Comparison of ENCODE assay signal across 10 mouse cellular contexts in the genomic region with DNA sequence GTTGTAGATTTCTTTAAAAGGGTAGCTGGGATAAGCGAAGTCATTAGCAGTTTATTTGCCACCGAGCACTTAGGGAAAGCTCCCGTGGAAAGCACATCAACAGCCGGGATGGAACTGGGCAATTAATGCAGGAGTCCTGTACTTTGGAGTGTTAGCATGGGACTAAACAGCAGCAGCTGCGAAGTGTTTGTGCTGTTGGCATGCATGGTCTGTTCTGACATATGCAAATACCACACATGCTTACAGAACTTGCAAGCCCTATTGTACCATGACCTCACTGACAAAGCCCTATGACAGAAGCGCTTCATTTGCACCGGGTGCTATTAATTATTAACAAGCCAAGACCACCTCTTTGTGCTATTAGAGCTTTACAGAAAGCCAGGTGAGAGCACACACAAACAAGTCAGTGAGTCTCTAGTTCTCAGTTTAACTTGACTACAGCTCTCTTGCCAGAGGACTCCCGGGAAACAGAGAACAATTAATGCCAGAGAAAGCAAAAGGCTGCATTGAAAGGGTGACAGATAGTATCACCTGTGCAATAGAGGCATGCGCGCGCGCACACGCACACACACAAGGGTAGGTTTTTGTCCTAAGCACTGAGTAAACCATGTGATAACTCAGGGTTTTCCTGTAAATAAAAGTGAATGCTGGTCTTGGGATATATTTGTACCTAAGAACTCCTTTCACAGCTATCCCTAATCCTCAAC.
A peak's percentile ranks its signal among the peaks of the same experiment; 100 is the strongest.
DNase-seq lines count a peak whose midpoint lies in the region; ATAC-seq lines count a peak whose summit lies in the region.
"Had no signal": no experiment of that assay in that cellular context is flagged by ENCODE, and none has a peak within 500 bp of the region (broad histone marks: within the 10 kb centered on the region; RNA-seq: fewer than 3 reads in every experiment).

No protein-coding gene starts in this region.

- ATAC-seq in limb, embryonic 11.5 days (ENCODE audit: insufficient number of reproducible peaks, low FRiP score, low TSS enrichment, low read depth), result no peak

- intact Hi-C loops in left cerebral cortex, postnatal 4 days (cut with DNase I), result no loop called here

- no peak overlapping the region for H3K4me3 ChIP-seq in limb, embryonic 11.5 days (ENCODE audit: low read depth, low read length)
- H3K4me3 ChIP-seq in limb, embryonic 10.5 days, result no peak overlapping the region
- H3K4me3 ChIP-seq: liver, embryonic 15.5 days had no signal

- no peak overlapping the region for H3K27ac ChIP-seq in limb, embryonic 11.5 days (replicated peaks; ENCODE audit: low read depth, low read length)
- no peak overlapping the region for H3K27ac ChIP-seq in limb, embryonic 10.5 days
- H3K27ac ChIP-seq: liver, embryonic 15.5 days had no signal

- peak; percentile 23 for DNase-seq in limb, embryonic 11.5 days (ENCODE audit: low spot score)
- DNase-seq in limb, embryonic 10.5 days (ENCODE audit: low spot score), result no peak
- peak; percentile 18 for DNase-seq in forelimb bud, embryonic 11.5 days (ENCODE audit: low read depth, low spot score)
- DNase-seq in kidney, postnatal 4 days, result peak; percentile 2 to 9
- peak; percentile 15 for DNase-seq in retina, embryonic 14.5 days (ENCODE audit: low spot score)
- DNase-seq in spleen, postnatal 36 days (ENCODE audit: low spot score in 2 of 2), result no peak
- no peak for DNase-seq in left cerebral cortex, postnatal 4 days
- no peak for DNase-seq in frontal cortex, postnatal 10 days (ENCODE audit: low spot score in 2 of 2)
- DNase-seq: thymus, adult 2 months had no signal

- 0 out of 2 replicates have a peak, but pooled peaks cover 4% of the 10 kb centered on the region for H3K4me1 ChIP-seq in limb, embryonic 11.5 days (ENCODE audit: control insufficient read depth, insufficient read depth, low read length)
- peaks cover 4% of the 10 kb centered on the region; the same call in 1 of the 2 replicates for H3K4me1 ChIP-seq in limb, embryonic 10.5 days
- H3K4me1 ChIP-seq: liver, embryonic 15.5 days had no signal

- H3K36me3 ChIP-seq in limb, embryonic 11.5 days (ENCODE audit: control insufficient read depth, insufficient read depth, low read length), result no peaks in the 10 kb centered on the region
- no peaks in the 10 kb centered on the region for H3K36me3 ChIP-seq in limb, embryonic 10.5 days
- H3K36me3 ChIP-seq: liver, embryonic 15.5 days had no signal

- WGBS in limb, embryonic 11.5 days, result 71% methylated on average over 13 of the region's 13 CpGs
- 83% methylated on average over 13 of the region's 13 CpGs for WGBS in limb, embryonic 10.5 days

- H3K27me3 ChIP-seq in limb, embryonic 11.5 days (ENCODE audit: control insufficient read depth, insufficient read depth, low read length), result no peaks in the 10 kb centered on the region
- H3K27me3 ChIP-seq in limb, embryonic 10.5 days (ENCODE audit: low read depth, poor library complexity, severe bottlenecking), result no peaks in the 10 kb centered on the region
- H3K27me3 ChIP-seq: liver, embryonic 15.5 days had no signal

- H3K4me2 ChIP-seq in limb, embryonic 11.5 days (ENCODE audit: low read depth, severe bottlenecking), result no peak overlapping the region
- H3K4me2 ChIP-seq: liver, embryonic 15.5 days had no signal

- no peak overlapping the region for H3K9ac ChIP-seq in limb, embryonic 11.5 days (ENCODE audit: low read length)
- H3K9ac ChIP-seq: liver, embryonic 15.5 days had no signal

- no peaks in the 10 kb centered on the region for H3K9me3 ChIP-seq in limb, embryonic 11.5 days (ENCODE audit: control insufficient read depth, low read length)
- H3K9me3 ChIP-seq in limb, embryonic 10.5 days (replicated peaks), result no peaks in the 10 kb centered on the region
- H3K9me3 ChIP-seq: liver, embryonic 15.5 days had no signal

Comparison
In these comparisons a context has a peak if more than half of its experiments do, and no peak if none do; other contexts are left out.
1. DNase-seq: peak in limb, embryonic 11.5 days (single experiment), forelimb bud, embryonic 11.5 days (single experiment), kidney, postnatal 4 days (2 of 2) and retina, embryonic 14.5 days (single experiment); none in limb, embryonic 10.5 days (single experiment), spleen, postnatal 36 days (0 of 2), left cerebral cortex, postnatal 4 days (single experiment) and frontal cortex, postnatal 10 days (0 of 2).